Mouse (Mus musculus) ovary, postnatal 36 days (tissue): ENCODE results near the gene Sapcd1.
"Not testable (repeated sequence)": the region's sequence is repeated elsewhere in the genome, so short reads cannot be mapped to it uniquely, and the experiment has no call there.

Experiments used
- DNase-seq: peaks from one replicate; pipeline ENCODE4 v3.0.0; 2022; ENCODE audit warnings: low spot score, mixed read lengths

The Sapcd1 gene

GRCm38 (mm10) chr17:35007387-35007991, 20.3 kb downstream of the Sapcd1 start:
- DNase-seq = no peak

- DNase-seq = not testable (repeated sequence)
These were observed 21.9 kb downstream of the Sapcd1 start for GRCm38 (mm10) chr17:35005902-35006301.

- DNase-seq = no peak
These were observed 22.7 kb downstream of the Sapcd1 start for GRCm38 (mm10) chr17:35005158-35005557.

- DNase-seq = no peak
These were observed 23.6 kb downstream of the Sapcd1 start for GRCm38 (mm10) chr17:35004075-35004717.

- no peak for DNase-seq
These were observed 24.6 kb downstream of the Sapcd1 start for GRCm38 (mm10) chr17:35003022-35003838.

- no peak for DNase-seq
These were observed 25.5 kb downstream of the Sapcd1 start for GRCm38 (mm10) chr17:35002153-35002865.

GRCm38 (mm10) chr17:35001452-35002152, 26.2 kb downstream of the Sapcd1 start:
- DNase-seq = no peak

GRCm38 (mm10) chr17:35000717-35001451, 26.9 kb downstream of the Sapcd1 start, which contains the start of gene Vars:
Gene Vars (plus strand): TSS chr17:35000987.
- peak; percentile 92 for DNase-seq

- not testable (repeated sequence) for DNase-seq
These were observed 27.7 kb downstream of the Sapcd1 start for GRCm38 (mm10) chr17:34999871-35000716.

GRCm38 (mm10) chr17:34998526-34999430, 29.0 kb downstream of the Sapcd1 start:
- no peak for DNase-seq

- no peak for DNase-seq
These were observed 30.7 kb downstream of the Sapcd1 start for GRCm38 (mm10) chr17:34997142-34997483.

GRCm38 (mm10) chr17:34996411-34997141, 31.2 kb downstream of the Sapcd1 start:
- DNase-seq = no peak

GRCm38 (mm10) chr17:34995927-34996326, 31.9 kb downstream of the Sapcd1 start:
- DNase-seq = not testable (repeated sequence)

GRCm38 (mm10) chr17:34995192-34995591, 32.6 kb downstream of the Sapcd1 start:
- not testable (repeated sequence) for DNase-seq

- DNase-seq = no peak
These were observed 33.1 kb downstream of the Sapcd1 start for GRCm38 (mm10) chr17:34994751-34995150.

GRCm38 (mm10) chr17:34984218-34984617, 43.6 kb downstream of the Sapcd1 start:
- DNase-seq = no peak

- no peak for DNase-seq
These were observed 45.5 kb downstream of the Sapcd1 start for GRCm38 (mm10) chr17:34982328-34982727.

- peak; percentile 90 for DNase-seq
These were observed 46.1 kb downstream of the Sapcd1 start, which contains the start of gene Lsm2 for GRCm38 (mm10) chr17:34981690-34982180. Gene Lsm2 (plus strand): TSS chr17:34981862.
